Mouse (Mus musculus) liver, adult 2 months (tissue): ENCODE results near the gene Gdf7. TPM values are rescaled to one million over a fixed set of nuclear protein-coding genes. Genes with fewer than 3 reads are reported as not detected.

ENCODE experiments used
- DNase-seq: peaks from one replicate; pipeline ENCODE4 v3.0.0-alpha.2; 2011; ENCODE audit warnings: low read depth, low spot score; ENCODE audit errors: extremely low read depth
- H3K27ac ChIP-seq: fragments of 200-500 bp; replicated peaks from 2 replicates; pipeline ENCODE4 v1.5.1; 2012; ENCODE audit warnings: low read depth, mild to moderate bottlenecking, control low read depth, inconsistent platforms, low read length; ENCODE audit not compliant: insufficient read depth
- H3K27me3 ChIP-seq: fragments of 200-500 bp; 2 replicates; pipeline ENCODE4 v1.6.1; 2012; ENCODE audit warnings: mild to moderate bottlenecking, moderate library complexity, low read length, inconsistent platforms; ENCODE audit not compliant: control insufficient read depth, insufficient read depth
- H3K36me3 ChIP-seq: fragments of 200-500 bp; 2 replicates; pipeline ENCODE4 v1.6.1; 2012; ENCODE audit warnings: low read length, inconsistent platforms; ENCODE audit not compliant: control insufficient read depth, insufficient read depth
- H3K4me1 ChIP-seq: fragments of 200-500 bp; 2 replicates; pipeline ENCODE4 v1.6.1; 2011; ENCODE audit warnings: low read length; ENCODE audit not compliant: control insufficient read depth, insufficient read depth
- H3K4me3 ChIP-seq: fragments of 200-500 bp; 2 replicates; pipeline ENCODE4 v1.5.1; 2011; ENCODE audit warnings: low read depth, mild to moderate bottlenecking, control low read depth, low read length, moderate library complexity; ENCODE audit not compliant: insufficient read depth
- H3K79me2 ChIP-seq: fragments of 200-500 bp; 2 replicates; pipeline ENCODE4 v1.6.1; 2012; ENCODE audit warnings: inconsistent platforms, mild to moderate bottlenecking, low read length, moderate library complexity; ENCODE audit not compliant: control insufficient read depth, insufficient read depth
- H3K9ac ChIP-seq: fragments of 200-500 bp; 2 replicates; pipeline ENCODE4 v1.6.1; 2012; ENCODE audit warnings: low read depth, mild to moderate bottlenecking, control low read depth, inconsistent platforms, low read length
- CTCF ChIP-seq: fragments of 200-500 bp; IDR thresholded peaks from 2 replicates; pipeline ENCODE4 v1.5.1; 2011; ENCODE audit warnings: low read depth, low read length, control low read depth
- POLR2A ChIP-seq: fragments of 200-500 bp; IDR thresholded peaks from 2 replicates; pipeline ENCODE4 v1.6.1; 2011; ENCODE audit warnings: low read length, control low read depth; ENCODE audit not compliant: insufficient read depth; ENCODE audit errors: extremely low read depth
- WGBS: fragments of 180-500 bp; shearing (Covaris S2); methylation state at CpG from one replicate; pipeline ENCODE4 v1.1.7; 2018; 5-methylcytosine and 5-hydroxymethylcytosine counted together
- polyA plus RNA-seq: library from polyadenylated mRNA; depleted of rRNA; stranded (reverse); fragments of >200 nt; gene quantifications from 2 replicates; pipeline ENCODE4 v1.2.3, GENCODE M21; 2012
- total RNA-seq: library from RNA; depleted of rRNA; stranded (reverse); fragments of >200 nt; gene quantifications from 2 replicates; pipeline ENCODE4 v1.2.3, GENCODE M21; 2014

The Gdf7 gene
- total and polyA plus RNA-seq, 2 experiments, result not detected

DNA sequence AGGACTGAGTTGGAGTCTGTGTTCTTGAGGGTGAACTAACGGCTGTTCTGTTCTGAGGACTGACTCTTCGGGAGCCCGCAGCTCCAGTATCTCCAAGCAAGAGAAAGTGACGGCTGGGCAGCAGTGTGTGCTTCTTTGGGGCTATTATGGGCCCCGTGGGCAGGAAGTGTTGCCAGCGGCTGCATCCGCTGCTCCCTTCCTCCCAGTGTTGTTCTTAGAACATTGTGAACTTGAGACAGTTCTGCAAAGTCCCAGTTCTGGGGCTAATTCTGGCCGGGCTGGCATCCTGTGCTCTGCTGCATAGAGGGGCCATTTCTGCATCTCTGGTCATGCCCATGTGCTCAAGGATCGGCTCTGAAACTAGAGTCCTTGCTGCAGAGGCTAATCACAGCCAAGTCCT, 43.1 kb upstream of the Gdf7 start:
- Histone ChIP-seq H3K4me3 (no peak overlapping the region), H3K27me3 (no peaks in the 10 kb centered on the region), H3K36me3 (no peaks in the 10 kb centered on the region), H3K4me1 (peaks cover 14% of the 10 kb centered on the region; the same call in 1 of the 2 replicates), H3K79me2 (no peaks in the 10 kb centered on the region), H3K9ac (no peak overlapping the region), H3K27ac (peak overlapping the region; percentile 46)
- TF ChIP-seq CTCF, result no peak
- no peak for TF ChIP-seq POLR2A
- WGBS, result 69% methylated on average over 9 of the region's 9 CpGs
- DNase-seq, result no peak

DNA sequence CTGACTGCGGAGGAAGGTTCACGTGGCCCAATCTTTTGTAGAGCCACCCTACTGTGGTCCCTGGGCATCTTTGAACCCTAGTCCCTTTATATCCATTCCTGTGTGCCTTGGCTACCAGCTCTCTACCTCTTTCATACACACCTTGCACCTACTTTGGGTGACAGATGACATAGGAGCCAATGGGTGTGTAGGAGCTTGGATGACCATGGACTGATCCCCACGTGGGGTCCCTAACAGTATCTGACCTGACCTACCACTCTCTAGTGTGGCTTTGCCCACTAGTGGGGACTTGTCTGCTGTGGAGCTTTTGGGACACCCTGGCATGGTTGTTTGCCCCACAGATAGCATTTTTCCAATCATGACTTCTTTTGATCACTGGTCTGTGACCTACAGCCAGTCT, 41.6 kb upstream of the Gdf7 start:
- Histone ChIP-seq H3K4me3 (no peak overlapping the region), H3K4me1 (peaks cover 11% of the 10 kb centered on the region; the same call in 1 of the 2 replicates), H3K27me3 (no peaks in the 10 kb centered on the region), H3K27ac (no peak overlapping the region), H3K36me3 (no peaks in the 10 kb centered on the region), H3K9ac (no peak overlapping the region), H3K79me2 (no peaks in the 10 kb centered on the region)
- WGBS, result 99% methylated on average over 3 of the region's 3 CpGs
- no peak for TF ChIP-seq POLR2A
- no peak for TF ChIP-seq CTCF
- DNase-seq, result no peak

DNA sequence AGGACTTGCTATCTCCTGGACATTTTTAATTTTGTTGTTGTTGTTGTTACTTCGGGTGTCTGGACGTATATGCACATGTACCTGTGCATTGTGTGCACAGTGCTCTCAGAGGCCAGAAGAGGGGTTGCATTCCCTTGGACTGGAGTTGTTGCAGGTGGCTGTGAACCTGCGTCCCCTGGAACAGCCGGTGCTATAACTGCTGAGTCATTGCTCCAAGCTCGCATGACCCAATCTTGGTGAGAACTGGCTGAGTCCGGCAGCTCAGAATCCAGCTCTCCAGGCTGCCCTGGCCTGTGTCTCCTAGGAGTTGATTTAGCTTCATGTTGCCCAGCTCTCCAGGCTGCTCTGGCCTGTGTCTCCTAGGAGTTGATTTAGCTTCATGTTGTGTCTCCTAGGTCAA, 39.3 kb upstream of the Gdf7 start:
- no peaks in the 10 kb centered on the region for H3K27me3 ChIP-seq
- WGBS, result 62% methylated on average over 6 of the region's 6 CpGs
- H3K4me1 ChIP-seq, result peaks cover 5% of the 10 kb centered on the region
- H3K9ac ChIP-seq, result no peak overlapping the region
- DNase-seq, result no peak
- H3K27ac ChIP-seq, result no peak overlapping the region
- no peaks in the 10 kb centered on the region for H3K79me2 ChIP-seq
- H3K36me3 ChIP-seq, result no peaks in the 10 kb centered on the region
- TF ChIP-seq CTCF, result no peak
- no peak overlapping the region for H3K4me3 ChIP-seq

DNA sequence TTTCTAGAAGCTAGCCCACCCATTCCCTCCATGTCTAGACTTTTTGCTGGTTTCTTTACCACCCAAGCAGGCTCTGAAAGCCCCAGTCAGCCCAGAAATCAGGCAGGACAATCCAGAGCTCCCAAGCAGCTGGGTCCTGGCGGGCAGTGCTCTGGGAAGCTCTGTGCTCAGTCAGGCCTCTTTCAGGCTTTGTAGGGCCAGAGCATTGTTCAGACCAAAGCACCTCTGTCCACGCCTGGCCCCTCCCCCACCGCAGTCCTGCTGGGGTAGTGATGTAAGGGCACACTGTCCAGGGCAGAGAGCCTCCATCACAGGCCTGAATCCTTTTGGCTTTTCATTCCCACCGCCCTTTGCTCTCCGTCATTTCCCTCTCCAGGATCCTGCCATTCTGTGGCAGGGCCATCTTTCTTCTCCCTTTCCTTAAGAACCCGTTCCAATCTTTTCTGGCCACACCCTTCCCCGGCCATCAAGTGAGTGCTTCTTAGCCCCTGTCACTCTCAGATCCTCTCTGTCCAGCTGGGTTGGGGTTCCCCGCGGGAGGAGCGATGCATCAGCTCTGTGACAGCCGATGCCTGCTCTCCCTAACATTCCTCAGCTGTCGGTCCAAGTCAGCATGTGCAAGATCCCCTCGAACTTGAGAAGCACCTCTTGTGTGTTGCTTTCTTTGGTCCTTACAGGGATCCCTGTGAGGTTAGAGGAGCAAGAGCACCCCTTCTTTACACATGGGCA, 38.0 kb upstream of the Gdf7 start:
- H3K4me3 ChIP-seq, result no peak overlapping the region
- peaks cover under 1% of the 10 kb centered on the region for H3K4me1 ChIP-seq
- TF ChIP-seq CTCF (no peak), POLR2A (no peak)
- no peaks in the 10 kb centered on the region for H3K27me3 ChIP-seq
- H3K9ac ChIP-seq, result no peak overlapping the region
- H3K79me2 ChIP-seq, result no peaks in the 10 kb centered on the region
- 87% methylated on average over 13 of the region's 13 CpGs for WGBS
- H3K27ac ChIP-seq, result no peak overlapping the region
- DNase-seq, result no peak
- no peaks in the 10 kb centered on the region for H3K36me3 ChIP-seq

DNA sequence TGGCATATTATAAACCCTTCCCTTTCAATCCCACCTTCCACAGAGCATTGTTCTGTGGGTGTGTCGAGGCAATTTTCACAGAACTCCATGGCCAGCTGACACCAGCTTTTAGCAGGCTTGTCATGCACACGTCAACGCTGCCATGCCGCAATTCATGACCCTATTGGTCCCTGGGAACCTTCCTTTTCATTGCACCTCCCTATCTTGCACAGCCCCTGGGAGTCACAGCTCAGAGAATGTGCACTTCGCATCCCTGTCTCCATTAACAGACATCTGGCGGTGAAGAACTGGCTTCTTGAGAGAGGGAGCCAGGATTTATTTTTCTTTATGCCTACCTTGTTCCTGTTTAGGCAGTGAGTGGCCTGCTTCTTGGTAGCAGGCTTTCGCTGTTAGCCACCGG, 37.2 kb upstream of the Gdf7 start:
- DNase-seq, result no peak
- H3K9ac ChIP-seq, result no peak overlapping the region
- 94% methylated on average over 8 of the region's 8 CpGs for WGBS
- H3K27ac ChIP-seq, result no peak overlapping the region
- H3K27me3 ChIP-seq, result no peaks in the 10 kb centered on the region
- TF ChIP-seq CTCF, result no peak
- TF ChIP-seq POLR2A, result no peak
- no peaks in the 10 kb centered on the region for H3K79me2 ChIP-seq
- H3K4me1 ChIP-seq, result peaks cover 6% of the 10 kb centered on the region
- H3K36me3 ChIP-seq, result no peaks in the 10 kb centered on the region
- no peak overlapping the region for H3K4me3 ChIP-seq

DNA sequence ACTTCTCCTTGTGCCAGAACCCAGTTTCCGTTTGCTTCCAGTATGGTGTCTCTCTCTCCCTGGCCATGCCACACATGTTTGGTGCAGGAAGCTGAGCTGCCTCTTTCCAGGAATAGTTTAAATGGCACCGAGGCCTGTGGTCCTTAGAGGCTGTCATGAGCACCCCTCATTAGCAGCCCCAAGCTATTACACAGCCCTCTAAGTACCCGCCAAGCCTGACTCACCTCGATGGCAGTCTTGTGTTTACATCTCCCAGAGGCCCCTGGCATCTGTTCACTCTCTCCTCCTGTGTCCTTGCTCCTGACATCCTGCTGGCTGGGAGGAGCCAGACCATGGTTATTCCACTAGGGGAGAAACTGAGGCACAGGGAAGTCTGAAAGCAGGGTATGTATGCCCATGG, 36.7 kb upstream of the Gdf7 start:
- no peak overlapping the region for H3K27ac ChIP-seq
- no peak overlapping the region for H3K9ac ChIP-seq
- H3K79me2 ChIP-seq, result no peaks in the 10 kb centered on the region
- H3K4me1 ChIP-seq, result peaks cover 10% of the 10 kb centered on the region
- no peak overlapping the region for H3K4me3 ChIP-seq
- 75% methylated on average over 4 of the region's 4 CpGs for WGBS
- no peak for DNase-seq
- TF ChIP-seq CTCF, result no peak
- no peak for TF ChIP-seq POLR2A
- no peaks in the 10 kb centered on the region for H3K36me3 ChIP-seq
- H3K27me3 ChIP-seq, result no peaks in the 10 kb centered on the region
